Mouse (Mus musculus): ENCODE measurements at regions not wholly inside any gene's neighbourhood (a gene's known extent, or its start where the extent isn't known, plus 50 kb on each side); places are given as distances from the start of the nearest gene placed in this dataset.

GRCm38 (mm10) chr17:14538527-14538926 lies 155.5 kb downstream of the Thbs2 start:
- Histone ChIP-seq H3K27ac (no peak overlapping the region; the same call in 1 of the 2 replicates), H3K4me3 (no peak overlapping the region)
- DNase-seq (ENCODE audit: extremely low spot score in 1 of 2, low spot score in 2 of 2), result no peak
- intact Hi-C loops (cut with DNase I), result no loop called here
- no peak for TF ChIP-seq CTCF (IDR thresholded peaks at IDR 0.05)

- no peak overlapping the region for H3K27ac ChIP-seq
- intact Hi-C loops (cut with DNase I), result no loop called here
- no peak overlapping the region for H3K4me3 ChIP-seq
- TF ChIP-seq CTCF (IDR thresholded peaks at IDR 0.05), result no peak
- DNase-seq (ENCODE audit: extremely low spot score in 1 of 2, low spot score in 2 of 2), result no peak
Observed at GRCm38 (mm10) chr17:14532979-14533314, 161.1 kb downstream of the Thbs2 start.

DNA sequence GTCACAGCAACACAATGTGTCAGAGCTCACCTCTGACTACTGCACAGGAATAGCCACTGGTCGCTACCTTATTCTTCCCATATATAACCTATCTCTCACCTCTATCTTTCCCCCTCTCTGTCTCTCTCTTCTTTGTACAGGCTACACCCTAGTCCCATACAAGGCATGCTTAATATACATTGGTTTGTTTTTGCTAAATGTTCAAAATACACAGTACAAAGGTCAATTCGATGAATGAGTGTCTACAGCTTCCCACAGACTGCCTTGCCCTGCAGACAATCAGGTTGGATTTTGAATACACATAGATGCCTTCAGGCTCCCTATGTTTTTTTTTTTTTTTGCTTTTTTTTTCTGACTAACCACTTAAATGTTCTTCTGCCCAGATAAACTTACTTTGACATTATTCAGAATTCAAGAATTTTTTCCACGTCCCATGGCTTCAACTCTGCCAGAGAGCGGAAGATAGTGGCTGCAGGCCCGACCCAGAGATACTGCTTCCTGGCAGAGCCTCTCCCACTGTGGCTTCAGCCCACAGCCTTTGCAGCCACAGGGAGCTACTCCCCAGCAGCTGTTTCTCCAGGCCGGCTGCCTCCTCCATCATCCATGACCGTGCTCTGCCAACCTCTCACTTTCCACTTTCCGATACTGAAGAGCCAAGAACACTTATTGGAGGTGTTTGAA lies 161.6 kb downstream of the Thbs2 start:
- H3K27ac ChIP-seq, result no peak overlapping the region
- intact Hi-C loops (cut with DNase I), result no loop called here
- TF ChIP-seq CTCF (IDR thresholded peaks at IDR 0.05), result no peak
- no peak overlapping the region for H3K4me3 ChIP-seq
- DNase-seq (ENCODE audit: extremely low spot score in 1 of 2, low spot score in 2 of 2), result no peak

- intact Hi-C loops (cut with DNase I), result no loop called here
- no peak for TF ChIP-seq CTCF (IDR thresholded peaks at IDR 0.05)
- no peak for DNase-seq (ENCODE audit: extremely low spot score in 1 of 2, low spot score in 2 of 2)
- Histone ChIP-seq H3K4me3 (no peak overlapping the region), H3K27ac (no peak overlapping the region)
Observed at GRCm38 (mm10) chr17:14531796-14532195, 162.2 kb downstream of the Thbs2 start.

DNA sequence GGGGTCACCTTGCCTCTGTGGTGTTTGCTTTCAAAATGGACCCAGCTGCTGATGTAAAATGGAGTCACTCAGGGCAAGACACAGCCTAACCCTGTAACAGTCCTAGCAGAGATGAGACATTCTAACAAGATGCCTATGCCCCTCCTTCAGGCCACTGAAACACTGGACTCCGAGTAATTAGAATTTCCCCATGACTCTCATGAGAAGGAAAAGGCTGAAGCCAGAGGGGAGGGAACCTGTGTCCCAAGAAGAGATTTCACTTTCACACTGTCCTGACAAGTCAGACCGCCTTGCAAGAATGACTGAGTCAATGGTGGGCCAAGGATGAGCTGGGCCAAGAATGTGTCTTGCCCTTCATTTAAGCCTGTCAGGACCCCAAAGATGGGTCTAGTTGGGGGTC lies 166.3 kb downstream of the Thbs2 start:
- no peak overlapping the region for H3K4me3 ChIP-seq
- H3K27ac ChIP-seq, result no peak overlapping the region
- DNase-seq (ENCODE audit: extremely low spot score in 1 of 2, low spot score in 2 of 2), result no peak
- intact Hi-C loops (cut with DNase I), result no loop called here
- no peak for TF ChIP-seq CTCF (IDR thresholded peaks at IDR 0.05)

DNA sequence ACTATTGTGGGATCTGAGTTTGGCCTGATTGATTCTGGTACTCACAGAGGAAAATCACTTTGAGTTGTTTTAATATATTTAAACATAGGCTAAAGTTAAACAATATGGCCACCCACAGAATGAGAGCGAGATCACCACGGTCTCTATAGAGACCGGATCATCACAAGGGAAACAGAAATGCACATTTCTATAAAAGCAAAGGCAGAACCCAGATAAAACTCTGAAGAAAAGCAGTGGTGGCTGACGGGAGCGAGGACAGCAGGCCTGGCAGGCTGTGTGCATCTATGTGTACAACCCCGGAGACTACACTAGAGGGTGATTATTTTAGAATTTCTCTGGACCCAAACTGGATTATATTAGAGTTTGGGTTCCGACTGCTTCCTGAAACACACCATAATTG lies 168.8 kb downstream of the Thbs2 start:
- TF ChIP-seq CTCF (IDR thresholded peaks at IDR 0.05), result no peak
- DNase-seq (ENCODE audit: extremely low spot score in 1 of 2, low spot score in 2 of 2), result no peak
- intact Hi-C loops (cut with DNase I), result no loop called here
- Histone ChIP-seq H3K4me3 (no peak overlapping the region), H3K27ac (no peak overlapping the region)

DNA sequence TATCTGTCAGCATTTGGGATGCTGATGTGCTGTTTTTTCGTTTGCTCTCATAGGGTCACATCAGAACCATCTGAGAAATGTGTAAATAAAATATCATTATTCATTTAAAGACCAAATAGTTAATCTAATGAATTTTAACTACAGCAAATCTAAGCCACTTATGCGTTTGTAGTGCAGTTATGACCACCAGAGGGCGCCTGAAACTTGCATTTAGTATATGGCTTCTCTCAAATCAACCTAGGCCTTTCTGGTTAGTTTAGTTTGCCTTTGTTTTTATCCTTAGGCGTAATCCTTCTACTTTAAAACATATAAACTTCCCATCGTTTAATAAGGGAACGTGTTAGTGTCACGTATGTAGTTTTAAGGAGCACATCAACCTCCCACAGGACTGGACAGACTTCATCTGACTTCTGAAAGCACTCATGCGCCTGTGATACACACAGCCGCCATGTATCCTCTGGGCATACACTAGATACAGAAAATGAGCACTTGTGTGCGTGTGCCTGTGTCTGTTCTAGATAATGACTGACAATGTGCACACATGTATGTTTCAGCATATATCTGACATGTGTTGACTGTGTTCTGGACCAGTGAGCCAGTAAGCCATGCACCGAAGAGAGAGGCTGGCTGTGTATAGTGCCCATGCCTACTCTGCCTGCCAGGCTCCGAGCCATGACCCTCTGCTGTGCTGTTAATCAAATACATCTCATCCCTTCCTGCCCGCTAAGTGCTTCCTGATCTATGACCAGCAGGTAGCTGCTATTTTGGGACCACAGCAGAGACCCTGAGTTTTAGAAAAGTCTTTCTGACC lies 169.4 kb downstream of the Thbs2 start:
- Histone ChIP-seq H3K4me3 (no peak overlapping the region), H3K27ac (no peak overlapping the region)
- DNase-seq (ENCODE audit: extremely low spot score in 1 of 2, low spot score in 2 of 2), result peak; percentile 57 to 63
- peak; percentile 81 for TF ChIP-seq CTCF (IDR thresholded peaks at IDR 0.05)
- intact Hi-C loops (cut with DNase I), result loop anchor here (1.0 to 5.0 kb wide), 2 partner anchors 381 to 407 kb away; no protein-coding TSS in a partner anchor

DNA sequence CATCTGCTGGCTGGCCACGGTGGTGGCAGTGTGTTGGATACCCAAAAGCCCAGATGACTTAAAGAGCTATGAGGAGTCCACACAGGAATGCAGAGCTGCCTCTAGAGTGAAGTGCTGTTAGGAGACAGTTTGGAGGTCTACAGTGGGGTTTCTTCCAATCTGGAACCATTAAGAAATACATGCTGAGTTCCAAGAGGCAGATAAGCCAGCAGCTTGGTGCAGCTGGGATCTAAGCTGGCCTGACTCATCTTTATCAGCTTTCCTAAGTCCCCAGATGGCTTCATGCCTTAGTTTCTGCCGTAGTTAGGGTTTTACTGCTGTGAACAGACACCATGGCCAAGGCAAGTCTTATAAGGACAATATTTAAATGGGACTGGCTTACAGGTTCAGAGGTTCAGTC lies 172.0 kb downstream of the Thbs2 start:
- DNase-seq (ENCODE audit: extremely low spot score in 1 of 2, low spot score in 2 of 2), result no peak
- Histone ChIP-seq H3K4me3 (no peak overlapping the region), H3K27ac (no peak overlapping the region)
- intact Hi-C loops (cut with DNase I), result loop anchor here (5.0 kb wide), 1 partner anchor 405 kb away; no protein-coding TSS in a partner anchor
- TF ChIP-seq CTCF (IDR thresholded peaks at IDR 0.05), result no peak

DNA sequence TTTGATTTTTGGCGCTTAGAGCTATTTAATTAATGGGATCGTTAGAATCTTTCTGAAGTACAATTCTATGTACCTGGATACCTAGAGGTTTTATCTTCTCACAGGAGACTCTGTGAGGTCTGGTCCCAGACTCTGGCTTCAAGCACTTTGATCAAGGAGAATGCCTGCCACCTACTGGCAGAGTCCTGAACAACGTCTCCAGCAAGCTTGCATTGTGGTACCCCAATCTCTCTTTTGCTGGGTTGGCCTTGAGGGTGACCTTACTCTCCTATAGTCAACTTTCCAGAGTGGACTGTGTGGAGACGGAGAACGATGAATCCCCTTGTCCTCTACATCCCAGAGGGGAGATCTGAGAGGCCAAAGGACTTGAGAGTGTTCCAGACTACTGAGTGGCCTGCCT lies 173.5 kb downstream of the Thbs2 start:
- peak; percentile 86 for TF ChIP-seq CTCF (IDR thresholded peaks at IDR 0.05)
- peak; percentile 74 to 86 for DNase-seq (ENCODE audit: extremely low spot score in 1 of 2, low spot score in 2 of 2)
- intact Hi-C loops (cut with DNase I), result loop anchor here (1.0 to 5.0 kb wide), 2 partner anchors 288 to 403 kb away; no protein-coding TSS in a partner anchor

GRCm38 (mm10) chr17:14519367-14519766 lies 174.7 kb downstream of the Thbs2 start:
- no peak overlapping the region for H3K27ac ChIP-seq
- no peak for DNase-seq (ENCODE audit: extremely low spot score in 1 of 2, low spot score in 2 of 2)
- no peak overlapping the region for H3K4me3 ChIP-seq
- TF ChIP-seq CTCF (IDR thresholded peaks at IDR 0.05), result no peak
- intact Hi-C loops (cut with DNase I), result no loop called here

More for the DNA sequence above, 173.5 kb downstream of the Thbs2 start:
- no peak overlapping the region for H3K27ac ChIP-seq
- H3K4me3 ChIP-seq, result no peak overlapping the region

- no peak for TF ChIP-seq CTCF (IDR thresholded peaks at IDR 0.05)
- no peak for DNase-seq (ENCODE audit: extremely low spot score in 1 of 2, low spot score in 2 of 2)
- intact Hi-C loops (cut with DNase I), result no loop called here
- Histone ChIP-seq H3K4me3 (no peak overlapping the region), H3K27ac (no peak overlapping the region)
Observed at GRCm38 (mm10) chr17:14518216-14518615, 175.8 kb downstream of the Thbs2 start.

GRCm38 (mm10) chr17:14517368-14517767 lies 176.7 kb downstream of the Thbs2 start:
- no peak for DNase-seq (ENCODE audit: extremely low spot score in 1 of 2, low spot score in 2 of 2)
- TF ChIP-seq CTCF (IDR thresholded peaks at IDR 0.05), result no peak
- Histone ChIP-seq H3K27ac (no peak overlapping the region), H3K4me3 (no peak overlapping the region)
- intact Hi-C loops (cut with DNase I), result no loop called here

Data from left cerebral cortex, adult 2 months (tissue).